Mouse (Mus musculus): ENCODE data around the gene Plpp7. TPM values are rescaled to one million over a fixed set of nuclear protein-coding genes. Genes with fewer than 3 reads are reported as not detected.

Plpp7 gene
- polyA plus RNA-seq, 1 experiment from 2014 or later, result 11.7 TPM

GRCm38 (mm10) chr2:32153791-32154119 lies 58.4 kb downstream of the Plpp7 start:
- Histone ChIP-seq H3K4me2 (ENCODE audit: low read depth, low read length) (peak overlapping the region; percentile 96), H3K9ac (ENCODE audit: low read depth, low read length) (peak overlapping the region; percentile 100), H3K36me3 (ENCODE audit: control insufficient read depth, insufficient read depth, low read length) (no peaks in the 10 kb centered on the region), H3K9me3 (ENCODE audit: control insufficient read depth, low read length) (no peaks in the 10 kb centered on the region), H3K4me3 (ENCODE audit: low read depth, low read length) (peak overlapping the region; percentile 88), H3K27me3 (replicated peaks; ENCODE audit: control insufficient read depth, insufficient read depth, low read length) (no peaks in the 10 kb centered on the region), H3K4me1 (ENCODE audit: control insufficient read depth, insufficient read depth, low read length) (peaks cover 61% of the 10 kb centered on the region), H3K27ac (replicated peaks; ENCODE audit: low read depth, low read length) (peak overlapping the region; percentile 99)
- no peak for DNase-seq (ENCODE audit: low spot score)
- 23% methylated on average over 4 of the region's 4 CpGs for WGBS
- ATAC-seq (ENCODE audit: low read depth), result no peak

- ATAC-seq (ENCODE audit: low read depth) (no peak), DNase-seq (ENCODE audit: low spot score) (peak; percentile 68)
- Histone ChIP-seq H3K27me3 (replicated peaks; ENCODE audit: control insufficient read depth, insufficient read depth, low read length) (no peaks in the 10 kb centered on the region), H3K4me3 (ENCODE audit: low read depth, low read length) (peak overlapping the region; percentile 88), H3K36me3 (ENCODE audit: control insufficient read depth, insufficient read depth, low read length) (no peaks in the 10 kb centered on the region), H3K4me1 (ENCODE audit: control insufficient read depth, insufficient read depth, low read length) (peaks cover 63% of the 10 kb centered on the region), H3K9ac (ENCODE audit: low read depth, low read length) (peak overlapping the region; percentile 48), H3K9me3 (ENCODE audit: control insufficient read depth, low read length) (no peaks in the 10 kb centered on the region), H3K4me2 (ENCODE audit: low read depth, low read length) (peak overlapping the region; percentile 96), H3K27ac (replicated peaks; ENCODE audit: low read depth, low read length) (peak overlapping the region; percentile 99)
- WGBS, result 26% methylated on average over 9 of the region's 9 CpGs
Observed at GRCm38 (mm10) chr2:32154334-32154997, 59.1 kb downstream of the Plpp7 start.

DNA sequence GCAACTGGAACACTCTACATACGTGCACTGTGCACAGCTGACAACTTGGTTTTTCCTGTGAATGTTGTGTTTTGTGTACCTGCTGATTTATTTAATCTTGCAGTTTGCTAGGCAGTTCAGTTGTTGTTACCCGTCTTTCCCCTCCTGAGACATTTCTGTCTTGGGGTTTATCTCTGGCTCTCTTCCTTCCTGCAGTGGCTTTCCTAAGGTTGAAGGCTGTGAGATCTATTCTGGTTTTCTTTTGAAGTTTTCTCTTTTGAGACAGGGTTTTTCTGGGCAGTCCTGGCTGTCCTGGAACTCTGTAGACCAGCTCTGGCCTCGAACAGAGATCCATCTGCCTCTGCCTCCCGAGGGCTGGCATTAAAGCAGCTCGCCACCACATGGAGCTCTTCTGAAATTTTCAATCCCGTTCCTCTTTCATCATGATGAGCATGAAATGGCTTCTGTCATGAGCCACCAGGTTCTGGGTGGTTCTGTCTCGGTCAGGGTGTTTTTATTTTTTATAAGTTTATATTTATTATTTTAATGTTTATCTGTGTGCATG lies 59.7 kb downstream of the Plpp7 start:
- WGBS, result 44% methylated on average over 7 of the region's 7 CpGs
- Histone ChIP-seq H3K4me1 (ENCODE audit: control insufficient read depth, insufficient read depth, low read length) (peaks cover 62% of the 10 kb centered on the region), H3K9me3 (ENCODE audit: control insufficient read depth, low read length) (no peaks in the 10 kb centered on the region), H3K27me3 (replicated peaks; ENCODE audit: control insufficient read depth, insufficient read depth, low read length) (no peaks in the 10 kb centered on the region), H3K36me3 (ENCODE audit: control insufficient read depth, insufficient read depth, low read length) (0 out of 2 replicates have a peak, but pooled peaks cover 1% of the 10 kb centered on the region), H3K4me3 (ENCODE audit: low read depth, low read length) (no peak overlapping the region), H3K4me2 (ENCODE audit: low read depth, low read length) (peak overlapping the region; percentile 96; the same call in 1 of the 2 replicates), H3K27ac (replicated peaks; ENCODE audit: low read depth, low read length) (peak overlapping the region; percentile 99; the same call in 1 of the 2 replicates), H3K9ac (ENCODE audit: low read depth, low read length) (0 out of 2 replicates have a peak overlapping the region, but pooled peaks have one; percentile 48)
- ATAC-seq (ENCODE audit: low read depth) (no peak), DNase-seq (ENCODE audit: low spot score) (no peak)

DNA sequence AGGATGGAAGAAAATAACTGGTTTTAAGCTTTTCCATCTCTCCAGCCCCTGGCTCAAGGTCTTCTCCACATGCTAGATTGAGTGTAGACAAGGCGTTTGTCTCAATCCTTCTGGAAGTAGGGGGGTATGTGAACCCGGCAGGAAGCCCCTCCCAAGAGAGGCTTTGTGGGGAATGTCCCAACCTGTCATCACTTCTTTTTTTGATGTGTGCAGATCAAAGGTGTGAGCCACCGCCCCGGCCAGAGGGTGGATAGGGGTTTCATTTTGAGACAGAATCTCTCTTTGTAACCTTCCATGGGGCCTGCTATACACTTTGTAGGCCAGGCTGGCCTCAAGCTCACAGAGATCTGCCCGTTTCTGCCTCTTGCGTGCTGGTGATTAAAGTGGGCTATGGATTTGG lies 60.3 kb downstream of the Plpp7 start:
- H3K36me3 ChIP-seq (ENCODE audit: control insufficient read depth, insufficient read depth, low read length), result 0 out of 2 replicates have a peak, but pooled peaks cover 3% of the 10 kb centered on the region
- peaks cover 60% of the 10 kb centered on the region for H3K4me1 ChIP-seq (ENCODE audit: control insufficient read depth, insufficient read depth, low read length)
- H3K27me3 ChIP-seq (replicated peaks; ENCODE audit: control insufficient read depth, insufficient read depth, low read length), result no peaks in the 10 kb centered on the region
- H3K4me3 ChIP-seq (ENCODE audit: low read depth, low read length), result no peak overlapping the region
- ATAC-seq (ENCODE audit: low read depth) (no peak), DNase-seq (ENCODE audit: low spot score) (no peak)
- H3K9ac ChIP-seq (ENCODE audit: low read depth, low read length), result no peak overlapping the region
- peak overlapping the region; percentile 96; the same call in 1 of the 2 replicates for H3K4me2 ChIP-seq (ENCODE audit: low read depth, low read length)
- no peaks in the 10 kb centered on the region for H3K9me3 ChIP-seq (ENCODE audit: control insufficient read depth, low read length)
- WGBS, result 48% methylated on average over 6 of the region's 6 CpGs
- peak overlapping the region; percentile 99 for H3K27ac ChIP-seq (replicated peaks; ENCODE audit: low read depth, low read length)

- H3K9me3 ChIP-seq (ENCODE audit: control insufficient read depth, low read length), result no peaks in the 10 kb centered on the region
- no peak for ATAC-seq (ENCODE audit: low read depth)
- 0 out of 2 replicates have a peak, but pooled peaks cover 3% of the 10 kb centered on the region for H3K36me3 ChIP-seq (ENCODE audit: control insufficient read depth, insufficient read depth, low read length)
- WGBS, result 43% methylated on average over 10 of the region's 10 CpGs
- H3K9ac ChIP-seq (ENCODE audit: low read depth, low read length), result peak overlapping the region; percentile 11; the same call in 1 of the 2 replicates
- H3K4me2 ChIP-seq (ENCODE audit: low read depth, low read length), result peak overlapping the region; percentile 96; the same call in 1 of the 2 replicates
- no peaks in the 10 kb centered on the region for H3K27me3 ChIP-seq (replicated peaks; ENCODE audit: control insufficient read depth, insufficient read depth, low read length)
- H3K4me1 ChIP-seq (ENCODE audit: control insufficient read depth, insufficient read depth, low read length), result peaks cover 60% of the 10 kb centered on the region
- no peak overlapping the region for H3K4me3 ChIP-seq (ENCODE audit: low read depth, low read length)
- DNase-seq (ENCODE audit: low spot score), result no peak
- peak overlapping the region; percentile 41 for H3K27ac ChIP-seq (replicated peaks; ENCODE audit: low read depth, low read length)
Observed at GRCm38 (mm10) chr2:32156645-32157044, 61.3 kb downstream of the Plpp7 start.

- 0 out of 2 replicates have a peak overlapping the region, but pooled peaks have one; percentile 11 for H3K4me2 ChIP-seq (ENCODE audit: low read depth, low read length)
- no peaks in the 10 kb centered on the region for H3K27me3 ChIP-seq (replicated peaks; ENCODE audit: control insufficient read depth, insufficient read depth, low read length)
- H3K27ac ChIP-seq (replicated peaks; ENCODE audit: low read depth, low read length), result peak overlapping the region; percentile 41
- no peak for ATAC-seq (ENCODE audit: low read depth)
- peak overlapping the region; percentile 11; the same call in 1 of the 2 replicates for H3K9ac ChIP-seq (ENCODE audit: low read depth, low read length)
- DNase-seq (ENCODE audit: low spot score), result no peak
- WGBS, result 25% methylated on average over 4 of the region's 4 CpGs
- H3K36me3 ChIP-seq (ENCODE audit: control insufficient read depth, insufficient read depth, low read length), result 0 out of 2 replicates have a peak, but pooled peaks cover 3% of the 10 kb centered on the region
- no peaks in the 10 kb centered on the region for H3K9me3 ChIP-seq (ENCODE audit: control insufficient read depth, low read length)
- H3K4me1 ChIP-seq (ENCODE audit: control insufficient read depth, insufficient read depth, low read length), result peaks cover 59% of the 10 kb centered on the region
- no peak overlapping the region for H3K4me3 ChIP-seq (ENCODE audit: low read depth, low read length)
Observed at GRCm38 (mm10) chr2:32157328-32157727, 62.0 kb downstream of the Plpp7 start.

DNA sequence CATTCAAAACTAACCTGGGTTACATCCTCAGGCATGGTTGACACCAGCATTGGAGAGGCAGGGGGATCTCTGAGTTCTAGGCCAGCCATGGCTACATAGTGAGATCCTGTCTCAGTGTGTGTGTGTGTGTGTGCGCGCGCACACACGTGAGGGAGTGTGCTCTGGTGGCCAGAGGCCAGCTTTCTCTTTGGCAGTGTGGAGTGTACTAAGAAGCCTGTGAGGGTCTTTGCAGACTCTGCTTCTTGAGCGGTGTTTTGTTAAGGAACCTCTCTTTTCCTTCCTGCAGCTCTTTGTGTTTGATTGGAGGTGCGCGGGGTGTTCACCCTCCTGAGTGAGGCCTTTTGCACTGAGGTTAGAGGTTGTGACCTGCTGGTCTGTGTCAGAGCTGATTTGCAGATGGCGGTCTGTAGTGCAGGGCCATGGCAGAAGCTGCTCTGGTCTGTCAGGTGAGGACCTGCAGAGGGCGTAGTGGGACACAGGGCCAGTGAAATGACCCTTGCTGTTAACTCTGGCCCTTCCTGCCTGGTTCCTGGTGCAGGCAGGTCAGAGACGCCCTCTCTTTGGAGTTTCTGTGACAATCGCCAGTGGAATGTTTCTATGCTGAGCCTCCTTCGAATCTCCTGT lies 63.4 kb downstream of the Plpp7 start:
- Histone ChIP-seq H3K4me2 (ENCODE audit: low read depth, low read length) (no peak overlapping the region), H3K36me3 (ENCODE audit: control insufficient read depth, insufficient read depth, low read length) (0 out of 2 replicates have a peak, but pooled peaks cover 3% of the 10 kb centered on the region), H3K4me1 (ENCODE audit: control insufficient read depth, insufficient read depth, low read length) (peaks cover 46% of the 10 kb centered on the region), H3K9ac (ENCODE audit: low read depth, low read length) (no peak overlapping the region), H3K27ac (replicated peaks; ENCODE audit: low read depth, low read length) (no peak overlapping the region), H3K27me3 (replicated peaks; ENCODE audit: control insufficient read depth, insufficient read depth, low read length) (no peaks in the 10 kb centered on the region), H3K9me3 (ENCODE audit: control insufficient read depth, low read length) (no peaks in the 10 kb centered on the region), H3K4me3 (ENCODE audit: low read depth, low read length) (no peak overlapping the region)
- no peak for DNase-seq (ENCODE audit: low spot score)
- no peak for ATAC-seq (ENCODE audit: low read depth)
- WGBS, result 65% methylated on average over 9 of the region's 12 CpGs

Measured in embryonic facial prominence, embryonic 14.5 days (tissue).